Mouse (Mus musculus) midbrain, embryonic 15.5 days (tissue): ENCODE measurements around the gene Abcg2. TPM values are rescaled to one million over a fixed set of nuclear protein-coding genes. Genes with fewer than 3 reads are reported as not detected.
A peak's percentile ranks its signal among the peaks of the same experiment; 100 is the strongest.
"Not testable (repeated sequence)": the region's sequence is repeated elsewhere in the genome, so short reads cannot be mapped to it uniquely, and the experiment has no call there.

ENCODE experiments used
- ATAC-seq: fragments of 200-750 bp; cut with Nextera tagmentation; replicated peaks from 2 replicates; pipeline ENCODE4 v1.8.0; 2017; ENCODE audit warnings: moderate TSS enrichment
- H3K27ac ChIP-seq: fragments of 300-500 bp; sonication (generic); 2 replicates; pipeline ENCODE4 v1.5.1; 2015; ENCODE audit warnings: mild to moderate bottlenecking, inconsistent platforms
- H3K27me3 ChIP-seq: fragments of 300-500 bp; sonication (generic); replicated peaks from 2 replicates; pipeline ENCODE4 v1.6.1; 2015; ENCODE audit warnings: inconsistent platforms
- H3K36me3 ChIP-seq: fragments of 300-500 bp; sonication (generic); replicated peaks from 2 replicates; pipeline ENCODE4 v1.6.1; 2015; ENCODE audit warnings: inconsistent platforms
- H3K4me1 ChIP-seq: fragments of 300-500 bp; sonication (generic); 2 replicates; pipeline ENCODE4 v1.6.1; 2015; ENCODE audit warnings: inconsistent platforms
- H3K4me2 ChIP-seq: fragments of 300-500 bp; sonication (generic); 2 replicates; pipeline ENCODE4 v1.6.1; 2015; ENCODE audit warnings: inconsistent platforms, mild to moderate bottlenecking, moderate library complexity
- H3K4me3 ChIP-seq: fragments of 300-500 bp; sonication (generic); 2 replicates; pipeline ENCODE4 v1.5.1; 2015; ENCODE audit warnings: mild to moderate bottlenecking, inconsistent platforms
- H3K9ac ChIP-seq: fragments of 300-500 bp; sonication (generic); 2 replicates; pipeline ENCODE4 v1.6.1; 2015; ENCODE audit warnings: mild to moderate bottlenecking, inconsistent platforms
- H3K9me3 ChIP-seq: fragments of 300-500 bp; sonication (generic); 2 replicates; pipeline ENCODE4 v1.6.1; 2016; ENCODE audit warnings: inconsistent platforms
- WGBS: fragments of 180-500 bp; shearing (Covaris S2); methylation state at CpG from one replicate; pipeline ENCODE4 v1.1.7; 2015; ENCODE audit warnings: mixed read lengths; 5-methylcytosine and 5-hydroxymethylcytosine counted together
- polyA plus RNA-seq: library from polyadenylated mRNA; unstranded; fragments of >200 nt; fragmentation: Nextera tagmentation; extraction: Ambion mirVana; gene quantifications from 2 replicates; pipeline ENCODE4 v1.2.1, GENCODE M21; 2015

Abcg2 gene
- polyA plus RNA-seq, 1 experiment from 2014 or later, result 37.6 TPM

DNA sequence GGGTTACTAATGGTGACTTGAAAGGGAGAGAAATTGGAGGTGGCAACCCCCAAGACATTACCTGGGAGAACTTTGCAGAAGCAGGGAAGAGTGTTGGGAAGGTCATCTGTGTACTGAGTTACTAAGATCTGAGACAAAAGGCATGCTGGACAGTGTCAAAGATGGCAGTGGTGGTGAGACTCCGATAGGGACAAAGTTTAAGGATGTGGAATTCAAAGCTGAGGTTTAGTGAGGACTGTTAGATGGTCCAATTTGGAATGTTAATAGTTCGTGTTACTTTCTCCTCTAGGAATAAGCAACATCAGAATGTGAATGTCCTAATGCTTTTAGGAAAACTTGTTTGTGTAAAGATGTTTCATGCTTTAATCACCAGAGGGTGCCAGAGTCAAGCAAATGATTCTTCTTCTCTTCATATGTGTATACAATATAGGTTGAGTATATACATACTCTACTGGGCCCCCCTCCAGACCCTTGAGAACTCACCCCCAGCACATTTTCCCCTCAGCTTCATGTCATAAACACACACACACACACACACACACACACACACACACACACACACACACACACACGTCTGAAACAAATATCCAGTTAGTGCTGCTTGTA is 19.3 kb downstream of the Abcg2 start:
- H3K36me3 ChIP-seq, H3K4me2 ChIP-seq, H3K27ac ChIP-seq, H3K9ac ChIP-seq, H3K4me1 ChIP-seq, H3K27me3 ChIP-seq, H3K9me3 ChIP-seq, H3K4me3 ChIP-seq: not testable (repeated sequence)
- peak; percentile 83 for ATAC-seq
- 80% methylated on average over 3 of the region's 3 CpGs for WGBS

DNA sequence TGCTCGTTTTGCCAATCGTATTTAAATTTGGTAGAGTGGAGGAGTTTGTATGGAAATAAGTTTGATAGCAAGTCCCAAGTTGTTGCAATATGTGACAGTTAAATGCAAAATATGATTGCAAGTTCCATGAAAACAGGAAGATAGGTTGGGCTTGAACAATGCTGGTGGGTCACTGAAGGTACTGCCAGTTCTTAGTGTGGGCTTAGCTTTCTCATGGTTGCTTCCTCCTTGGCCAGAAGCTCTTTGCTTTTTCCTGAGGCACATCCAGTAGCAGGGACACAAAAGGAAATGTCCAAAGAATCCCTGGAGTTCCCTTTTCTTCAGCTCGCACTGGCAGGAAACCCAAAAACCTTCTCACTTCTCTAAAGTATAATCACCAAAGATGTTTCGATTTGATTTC is 22.3 kb downstream of the Abcg2 start:
- Histone ChIP-seq H3K4me3 (no peak overlapping the region), H3K27me3 (no peaks in the 10 kb centered on the region), H3K4me2 (no peak overlapping the region), H3K27ac (no peak overlapping the region), H3K9me3 (peaks cover 9% of the 10 kb centered on the region; the same call in 1 of the 2 replicates), H3K36me3 (no peaks in the 10 kb centered on the region), H3K9ac (no peak overlapping the region), H3K4me1 (no peaks in the 10 kb centered on the region)
- ATAC-seq, result no peak
- WGBS, result 79% methylated on average over 4 of the region's 4 CpGs

DNA sequence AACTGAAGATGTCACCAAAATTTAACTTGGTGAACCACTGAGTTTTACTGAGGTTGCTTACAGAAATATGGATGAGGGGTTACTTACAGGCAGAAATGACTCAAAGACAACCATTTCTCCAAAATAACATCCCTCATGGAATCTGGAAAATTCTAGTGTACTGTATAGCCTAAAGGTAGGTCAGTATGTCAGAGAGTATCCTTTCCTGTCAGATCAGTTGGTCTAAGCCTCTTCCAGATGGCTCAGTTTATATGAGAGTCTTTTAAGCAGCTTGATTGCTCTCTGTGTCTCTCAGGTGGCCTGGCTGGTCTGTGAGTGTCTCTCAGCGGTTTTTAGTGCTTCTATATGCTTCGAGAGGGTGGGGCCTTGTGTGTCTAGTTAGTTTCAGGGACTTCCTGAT is 24.1 kb downstream of the Abcg2 start:
- Histone ChIP-seq H3K36me3 (no peaks in the 10 kb centered on the region), H3K27ac (no peak overlapping the region), H3K9me3 (peaks cover 11% of the 10 kb centered on the region; the same call in 1 of the 2 replicates), H3K4me3 (no peak overlapping the region), H3K4me2 (no peak overlapping the region), H3K27me3 (no peaks in the 10 kb centered on the region), H3K4me1 (no peaks in the 10 kb centered on the region), H3K9ac (no peak overlapping the region)
- WGBS, result 75% methylated on average over 2 of the region's 2 CpGs
- no peak for ATAC-seq

DNA sequence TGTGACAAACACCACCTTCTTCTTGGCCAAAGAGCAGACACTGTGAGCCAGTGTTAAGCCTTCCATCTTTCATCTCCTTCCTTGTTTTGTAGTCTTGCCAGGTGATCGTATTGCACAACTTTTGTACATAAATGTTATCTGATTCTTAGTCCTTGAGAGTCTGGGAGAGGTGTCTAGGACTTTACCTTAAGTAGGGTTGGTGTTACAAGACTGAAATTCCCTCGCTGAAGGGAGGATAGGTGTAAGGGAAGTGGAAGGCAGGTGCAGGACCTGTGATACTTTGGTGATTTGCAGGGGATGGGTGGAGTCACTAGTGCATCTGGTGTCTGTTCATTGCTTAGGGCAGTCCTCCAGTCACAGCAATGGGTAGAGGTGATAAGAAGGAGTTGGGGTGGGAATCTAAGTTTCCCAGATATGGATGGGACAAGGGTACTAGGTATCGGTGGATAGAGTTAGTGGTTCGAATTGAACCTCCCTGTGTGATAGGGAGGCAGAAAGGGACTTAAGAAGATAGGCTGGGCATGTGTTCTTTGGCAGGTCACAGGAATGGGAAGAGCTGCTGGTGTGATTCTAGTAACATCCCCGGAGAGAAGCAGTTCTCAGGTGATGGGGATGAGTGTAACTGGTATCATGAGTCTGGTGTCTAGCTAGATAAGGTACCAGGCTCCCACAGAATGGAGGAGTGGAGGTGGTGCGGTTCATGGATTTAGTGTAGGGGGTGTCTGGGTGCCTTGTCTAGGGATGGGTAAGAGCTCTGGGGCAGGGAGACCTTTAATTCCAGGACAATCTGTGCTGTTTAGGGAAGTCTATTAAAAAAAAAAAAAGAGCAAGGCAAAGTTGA is 25.8 kb downstream of the Abcg2 start:
- peaks cover 11% of the 10 kb centered on the region; the same call in 1 of the 2 replicates for H3K9me3 ChIP-seq
- H3K27me3 ChIP-seq, result no peaks in the 10 kb centered on the region
- no peak overlapping the region for H3K9ac ChIP-seq
- H3K36me3 ChIP-seq, result no peaks in the 10 kb centered on the region
- H3K27ac ChIP-seq, result no peak overlapping the region
- ATAC-seq, result no peak
- WGBS, result 80% methylated on average over 6 of the region's 6 CpGs
- H3K4me1 ChIP-seq, result no peaks in the 10 kb centered on the region
- no peak overlapping the region for H3K4me3 ChIP-seq
- no peak overlapping the region for H3K4me2 ChIP-seq

DNA sequence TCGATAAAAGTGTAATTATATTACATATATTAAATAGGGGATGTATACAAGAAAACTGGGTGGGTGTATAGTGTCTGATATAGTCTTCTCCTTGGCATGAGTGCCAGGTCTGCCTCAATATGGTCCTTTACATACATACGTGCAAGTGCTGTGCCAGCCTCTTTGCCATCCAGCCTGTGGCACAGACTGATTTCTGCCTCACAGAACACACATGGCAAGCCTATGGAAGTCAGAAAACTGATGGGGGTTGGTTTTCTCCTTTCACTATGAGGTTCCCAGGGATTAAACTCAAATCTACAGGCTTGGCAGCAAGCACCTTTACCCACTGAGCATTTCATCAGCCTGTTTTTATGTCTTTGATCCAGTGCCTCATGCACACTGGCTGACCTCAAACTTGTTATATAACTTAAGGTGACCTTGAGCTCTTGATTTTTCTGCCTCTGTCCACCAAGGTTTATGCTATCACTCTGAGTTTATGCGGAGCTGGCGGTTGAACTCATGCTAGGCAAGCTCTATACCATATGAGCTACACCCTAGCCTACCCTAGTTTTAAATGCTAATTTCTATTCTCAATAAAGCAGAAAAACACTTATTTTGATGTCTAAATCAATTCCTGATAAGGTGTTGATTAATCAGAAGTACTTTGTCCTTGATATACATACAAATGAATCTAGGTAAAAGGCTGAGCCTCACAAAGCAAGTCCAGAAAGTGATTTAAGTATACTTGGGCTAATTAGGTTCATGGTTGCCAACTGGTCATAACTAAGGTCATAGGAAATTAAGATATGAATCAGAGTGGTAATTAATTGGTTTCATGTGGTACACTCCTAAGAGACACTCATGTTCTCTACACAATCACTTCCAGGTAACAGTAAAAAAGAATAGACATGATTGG is 26.7 kb downstream of the Abcg2 start:
- peak; percentile 71; the same call in 1 of the 2 replicates for ATAC-seq
- 70% methylated on average over 4 of the region's 4 CpGs for WGBS
- Histone ChIP-seq H3K27ac (no peak overlapping the region), H3K9ac (no peak overlapping the region), H3K4me1 (no peaks in the 10 kb centered on the region), H3K4me2 (no peak overlapping the region), H3K36me3 (no peaks in the 10 kb centered on the region), H3K27me3 (no peaks in the 10 kb centered on the region), H3K9me3 (peaks cover 11% of the 10 kb centered on the region; the same call in 1 of the 2 replicates), H3K4me3 (no peak overlapping the region)

DNA sequence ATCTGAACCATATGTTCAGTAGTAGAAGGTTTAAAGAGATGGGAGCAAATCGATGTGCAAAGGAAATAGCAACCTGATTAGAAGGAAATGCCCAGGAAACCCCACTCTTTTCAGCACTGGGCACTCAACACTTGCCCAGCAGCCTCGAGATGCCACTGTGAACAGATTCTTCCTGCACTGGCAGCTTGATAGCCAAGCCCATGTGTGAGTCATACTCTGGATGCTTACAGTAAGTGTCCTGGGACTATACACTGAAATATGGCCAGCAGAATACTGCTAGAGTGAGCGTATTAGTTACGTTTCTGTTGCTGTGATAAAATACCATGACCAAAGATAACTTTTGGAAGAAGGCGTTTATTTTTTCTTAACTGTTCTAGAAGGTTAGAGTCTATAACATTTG is 39.8 kb downstream of the Abcg2 start:
- no peaks in the 10 kb centered on the region for H3K9me3 ChIP-seq
- no peaks in the 10 kb centered on the region for H3K36me3 ChIP-seq
- no peak overlapping the region for H3K9ac ChIP-seq
- H3K4me1 ChIP-seq, result no peaks in the 10 kb centered on the region
- WGBS, result 88% methylated on average over 5 of the region's 5 CpGs
- no peak for ATAC-seq
- H3K4me3 ChIP-seq, result no peak overlapping the region
- no peaks in the 10 kb centered on the region for H3K27me3 ChIP-seq
- no peak overlapping the region for H3K27ac ChIP-seq
- H3K4me2 ChIP-seq, result no peak overlapping the region

DNA sequence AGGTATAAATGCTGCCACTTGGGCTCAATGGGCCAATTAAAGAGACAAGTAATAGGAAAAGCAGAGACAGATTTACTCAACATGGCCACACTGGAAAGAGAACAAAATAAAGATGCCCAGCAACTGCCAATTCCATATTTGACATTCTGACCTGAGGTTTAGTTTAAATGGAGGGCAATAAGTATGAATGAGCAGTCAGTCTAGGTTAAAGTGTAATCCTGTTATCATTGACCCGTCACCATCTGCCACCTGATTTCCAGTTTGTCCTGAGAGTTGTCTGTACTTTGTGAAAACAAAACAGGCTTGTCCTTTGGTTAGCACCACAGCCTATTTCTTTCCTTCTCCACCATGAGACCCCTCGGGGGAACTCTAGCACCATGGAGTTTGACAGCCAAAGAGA is 44.9 kb downstream of the Abcg2 start:
- Histone ChIP-seq H3K4me3 (no peak overlapping the region), H3K27me3 (no peaks in the 10 kb centered on the region), H3K4me2 (no peak overlapping the region), H3K27ac (no peak overlapping the region), H3K4me1 (no peaks in the 10 kb centered on the region), H3K9me3 (no peaks in the 10 kb centered on the region), H3K36me3 (no peaks in the 10 kb centered on the region), H3K9ac (no peak overlapping the region)
- 90% methylated on average over 2 of the region's 2 CpGs for WGBS
- ATAC-seq, result no peak

DNA sequence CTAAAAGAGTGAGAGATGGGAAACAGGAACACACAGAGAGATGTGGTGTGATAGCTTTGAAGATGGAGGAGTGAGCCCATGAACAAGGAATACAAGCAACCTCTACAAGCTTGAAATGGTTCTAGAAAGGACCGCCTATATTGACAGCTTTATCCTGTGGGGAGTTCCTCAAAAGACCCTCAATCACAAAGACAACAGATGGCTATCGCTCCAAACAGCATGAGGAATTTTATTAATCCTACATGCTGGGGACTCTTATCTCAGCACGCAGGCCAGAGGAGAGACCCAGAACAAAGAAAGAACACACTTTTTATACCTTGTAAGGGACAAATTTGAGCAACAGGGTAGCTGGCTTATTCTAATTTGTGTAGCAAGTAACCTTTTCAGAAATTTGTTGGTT is 48.1 kb downstream of the Abcg2 start:
- 38% methylated on average over 3 of the region's 3 CpGs for WGBS
- Histone ChIP-seq H3K4me2 (no peak overlapping the region), H3K4me3 (no peak overlapping the region)

DNA sequence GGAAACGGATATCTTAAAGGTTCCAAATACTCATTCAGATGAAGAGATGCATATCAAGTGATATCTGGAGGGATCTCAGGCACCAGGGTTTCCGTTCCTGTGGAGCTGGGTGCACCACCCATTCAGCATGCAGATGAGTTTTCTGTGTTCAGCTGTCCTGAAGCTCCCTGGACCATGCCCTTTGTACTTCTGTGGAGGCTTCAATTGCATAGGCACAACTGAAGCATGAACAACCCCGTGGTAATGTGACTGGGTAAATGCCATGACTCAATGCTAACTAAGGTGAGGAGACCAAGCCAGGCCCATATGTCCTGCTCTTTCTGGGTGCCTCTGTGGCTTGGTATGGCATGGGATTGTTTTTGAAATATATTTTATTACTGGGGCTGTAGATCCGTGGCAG is 49.4 kb downstream of the Abcg2 start:
- Histone ChIP-seq H3K4me2 (no peak overlapping the region), H3K9me3 (no peaks in the 10 kb centered on the region), H3K27me3 (no peaks in the 10 kb centered on the region), H3K4me3 (no peak overlapping the region), H3K27ac (no peak overlapping the region), H3K9ac (no peak overlapping the region), H3K36me3 (no peaks in the 10 kb centered on the region), H3K4me1 (no peaks in the 10 kb centered on the region)
- no peak for ATAC-seq
- WGBS, result 71% methylated on average over 4 of the region's 4 CpGs

More for the DNA sequence above, 48.1 kb downstream of the Abcg2 start:
- ATAC-seq, result no peak
- no peaks in the 10 kb centered on the region for H3K9me3 ChIP-seq
- no peak overlapping the region for H3K27ac ChIP-seq
- H3K9ac ChIP-seq, result no peak overlapping the region
- H3K27me3 ChIP-seq, result no peaks in the 10 kb centered on the region
- H3K4me1 ChIP-seq, result no peaks in the 10 kb centered on the region
- no peaks in the 10 kb centered on the region for H3K36me3 ChIP-seq

DNA sequence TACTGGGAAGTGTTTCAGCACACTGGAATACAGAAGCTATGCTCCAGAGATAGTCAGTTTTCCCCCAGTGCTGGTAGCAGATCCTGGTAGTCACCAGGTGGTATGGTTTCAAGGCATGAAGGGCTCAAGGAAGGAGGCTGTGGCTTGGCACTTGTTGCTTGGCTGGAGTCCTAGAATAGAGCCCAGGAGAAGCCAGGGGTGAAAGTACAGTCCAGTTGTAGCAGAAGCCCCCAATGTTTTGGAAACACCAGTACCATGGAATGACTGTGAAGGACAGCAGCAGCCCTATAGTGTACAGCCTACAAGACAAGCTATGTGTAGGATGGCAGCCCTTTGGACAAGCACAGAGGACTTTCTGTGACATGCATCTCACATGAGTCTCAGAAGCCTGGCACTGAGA is 54.2 kb downstream of the Abcg2 start:
- Histone ChIP-seq H3K9me3 (no peaks in the 10 kb centered on the region), H3K27me3 (no peaks in the 10 kb centered on the region), H3K4me2 (no peak overlapping the region), H3K9ac (no peak overlapping the region), H3K4me1 (peaks cover 10% of the 10 kb centered on the region), H3K27ac (no peak overlapping the region), H3K36me3 (no peaks in the 10 kb centered on the region), H3K4me3 (no peak overlapping the region)
- no peak for ATAC-seq

DNA sequence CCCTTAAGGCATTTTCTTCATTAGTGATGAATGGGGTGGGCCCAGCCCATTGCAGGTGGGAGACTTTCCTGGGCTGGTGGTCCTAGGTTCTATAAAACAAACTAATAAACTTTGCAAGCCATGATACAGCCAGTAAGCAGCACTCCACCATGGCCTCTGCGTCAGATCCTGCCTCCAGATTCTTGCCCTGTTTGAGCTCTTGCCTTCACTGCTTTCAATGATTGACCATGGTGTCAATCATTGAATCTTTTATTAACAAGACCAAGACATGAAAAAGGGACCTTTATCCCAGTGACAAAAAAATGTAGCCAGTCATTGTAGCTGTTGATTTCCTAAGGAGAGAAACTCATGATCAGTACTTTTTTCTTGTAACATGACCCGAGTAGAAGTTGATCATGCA is 55.1 kb downstream of the Abcg2 start:
- no peak overlapping the region for H3K9ac ChIP-seq
- no peak overlapping the region for H3K4me2 ChIP-seq
- ATAC-seq, result no peak
- peaks cover 10% of the 10 kb centered on the region for H3K4me1 ChIP-seq
- no peaks in the 10 kb centered on the region for H3K9me3 ChIP-seq
- no peak overlapping the region for H3K27ac ChIP-seq
- no peaks in the 10 kb centered on the region for H3K36me3 ChIP-seq
- no peak overlapping the region for H3K4me3 ChIP-seq
- H3K27me3 ChIP-seq, result no peaks in the 10 kb centered on the region
- 83% methylated on average over 2 of the region's 2 CpGs for WGBS

DNA sequence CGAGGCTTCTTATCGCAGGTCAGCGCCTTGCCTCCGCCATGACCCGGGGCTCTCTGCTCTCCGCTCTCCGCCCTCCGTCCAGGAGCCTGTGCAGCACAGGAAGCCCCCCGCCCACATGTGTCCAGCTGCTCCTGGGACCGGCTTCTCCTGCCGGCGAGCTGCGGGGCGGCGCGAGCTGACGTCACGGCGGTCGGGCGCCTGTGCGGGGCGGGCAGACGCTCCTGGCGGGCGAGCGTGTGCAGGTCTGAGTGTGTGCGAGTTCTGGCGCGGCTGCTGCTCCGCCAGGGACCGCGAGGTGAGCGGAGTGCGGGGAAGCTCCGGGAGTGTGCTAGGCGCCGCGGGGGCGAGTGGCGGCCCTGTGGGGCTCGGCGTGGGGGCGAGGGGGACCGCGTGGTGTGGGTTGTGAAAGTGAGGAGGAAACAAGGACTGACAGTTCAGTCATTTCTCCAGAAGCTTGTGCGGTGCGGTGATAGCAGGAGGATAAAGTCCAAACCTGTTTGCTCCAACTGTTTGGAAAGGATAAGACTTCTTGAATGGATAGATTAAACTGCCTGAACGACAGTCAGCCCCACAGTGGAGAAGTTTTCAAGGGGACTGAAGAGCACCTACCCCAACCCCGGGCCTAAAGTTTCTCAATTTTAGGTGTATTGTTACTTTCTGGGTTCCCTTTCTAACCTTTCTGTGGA is 56.2 kb downstream of the Abcg2 start:
- Histone ChIP-seq H3K27ac (peak overlapping the region; percentile 56; the same call in 1 of the 2 replicates), H3K27me3 (no peaks in the 10 kb centered on the region), H3K4me3 (peak overlapping the region; percentile 76), H3K9me3 (no peaks in the 10 kb centered on the region), H3K4me2 (peak overlapping the region; percentile 93), H3K36me3 (no peaks in the 10 kb centered on the region), H3K9ac (peak overlapping the region; percentile 53), H3K4me1 (peaks cover 10% of the 10 kb centered on the region)
- WGBS, result under 1% methylated on average over 49 of the region's 50 CpGs
- peak; percentile 100 for ATAC-seq
